Mouse (Mus musculus) CH12.LX (cell line): Measurements from ENCODE around the gene Fam160a1.

Experiments
- POLR2A ChIP-seq: IDR thresholded peaks from 2 replicates; pipeline ENCODE4 v1.6.1; 2011; ENCODE audit warnings: low read depth, mild to moderate bottlenecking, improper control_type of control experiment, low read length
- RCOR1 ChIP-seq: conservative IDR thresholded peaks from 2 replicates; pipeline ENCODE4 v1.6.1; 2012; ENCODE audit warnings: low read depth, mild to moderate bottlenecking, inconsistent platforms, low read length, improper control_type of control experiment

DNA sequence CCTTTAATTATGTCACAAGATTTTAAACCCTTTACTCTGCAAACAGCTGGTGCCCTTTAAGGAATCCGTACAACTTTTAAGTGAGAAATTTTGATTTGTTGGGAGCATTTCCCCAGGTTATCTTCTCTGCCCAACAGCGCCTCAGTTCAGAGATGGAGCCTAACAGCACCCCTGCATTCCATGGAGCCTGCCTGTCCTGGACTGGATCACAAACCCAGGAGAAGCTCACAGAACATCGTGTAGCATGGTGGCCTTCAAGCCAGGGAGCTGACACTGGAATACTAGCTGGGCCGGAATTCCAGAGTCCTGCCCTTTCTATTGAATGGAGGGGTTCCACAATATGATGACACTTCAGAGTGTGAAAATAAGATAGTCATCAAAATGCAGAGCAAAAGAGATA is 39.7 kb downstream of the Fam160a1 start:
- no peak for TF ChIP-seq RCOR1
- no peak for TF ChIP-seq POLR2A
